Mouse (Mus musculus): ENCODE results near the gene Cyp1a2.
"Not testable (repeated sequence)": the region's sequence is repeated elsewhere in the genome, so short reads cannot be mapped to it uniquely, and the experiment has no call there.

Gene Cyp1a2

DNA sequence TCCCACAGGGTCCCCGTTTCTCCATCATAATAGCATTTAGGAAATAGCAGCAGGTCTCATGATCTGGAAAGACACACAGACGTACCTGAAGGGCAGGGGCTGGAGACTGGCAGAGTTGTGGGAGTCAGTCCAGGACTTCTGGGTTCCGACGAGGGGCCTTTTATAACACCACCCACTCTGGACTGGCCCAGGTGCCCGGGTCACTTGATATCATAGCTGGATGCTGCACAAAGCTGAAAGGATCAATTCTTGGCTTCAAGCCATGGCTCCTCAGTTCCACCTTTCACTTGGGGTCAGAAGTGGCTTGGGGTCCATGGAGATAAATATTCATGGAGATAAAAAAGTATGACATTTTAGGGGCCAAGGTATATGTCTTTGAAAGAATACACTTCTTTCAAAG is at the start of gene Cyp1a2:
TSS of gene Cyp1a2 (minus strand) at position 184 of the 400 bp plus-strand sequence.
- no peak for DNase-seq (ENCODE audit: low read depth, low spot score)

- no peak for DNase-seq (ENCODE audit: low read depth, low spot score)
These were observed 44.8 kb upstream of the Cyp1a2 start for GRCm38 (mm10) chr9:57728312-57728711.

DNA sequence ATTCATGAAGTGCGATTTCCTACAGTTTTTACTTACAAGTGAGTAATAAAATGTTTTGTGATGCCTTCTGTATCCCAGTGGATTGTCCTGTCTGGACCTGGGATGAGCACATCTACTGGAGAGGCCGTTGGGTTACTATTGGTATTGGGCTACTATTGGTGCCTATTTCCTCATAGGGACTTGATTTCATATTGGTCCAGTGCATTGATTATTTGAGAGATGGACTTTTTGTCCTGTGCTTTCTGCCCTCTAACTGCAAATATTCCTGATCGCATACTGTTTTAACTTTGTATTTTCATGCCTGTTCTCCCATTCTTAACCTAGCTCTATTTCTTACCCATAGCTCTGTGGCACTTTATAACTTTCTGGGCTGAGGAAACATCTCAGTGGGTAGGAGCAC is 41.2 kb upstream of the Cyp1a2 start:
- DNase-seq (ENCODE audit: low read depth, low spot score): no peak

- no peak for DNase-seq (ENCODE audit: low read depth, low spot score)
These were observed 40.3 kb upstream of the Cyp1a2 start for GRCm38 (mm10) chr9:57723796-57724195.

DNA sequence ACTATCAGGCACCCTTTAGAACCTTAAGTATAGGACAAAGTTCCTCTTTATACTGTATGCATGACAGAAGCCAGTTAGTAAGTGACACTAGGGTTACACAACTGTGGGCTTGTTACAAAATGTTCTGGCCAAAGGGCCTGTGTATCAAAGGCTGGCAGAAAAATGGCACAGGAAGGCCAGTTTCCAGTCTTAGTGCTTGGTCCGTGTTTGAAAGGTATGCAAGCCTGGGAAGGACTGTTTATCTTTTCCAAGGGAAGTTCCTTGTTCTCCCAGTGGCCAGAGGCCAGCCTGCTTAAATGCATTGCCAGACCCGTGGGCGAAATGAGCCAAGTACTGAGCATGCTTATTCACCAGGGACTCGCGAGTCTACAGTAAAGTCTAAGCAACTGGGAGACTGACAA is 39.8 kb upstream of the Cyp1a2 start:
- DNase-seq (ENCODE audit: low read depth, low spot score): no peak

- no peak for DNase-seq (ENCODE audit: low read depth, low spot score)
These were observed 38.9 kb upstream of the Cyp1a2 start for GRCm38 (mm10) chr9:57722371-57722770.

GRCm38 (mm10) chr9:57720736-57721135 is 37.2 kb upstream of the Cyp1a2 start:
- no peak for DNase-seq (ENCODE audit: low read depth, low spot score)

GRCm38 (mm10) chr9:57718408-57718807 is 34.9 kb upstream of the Cyp1a2 start:
- no peak for DNase-seq (ENCODE audit: low read depth, low spot score)

DNA sequence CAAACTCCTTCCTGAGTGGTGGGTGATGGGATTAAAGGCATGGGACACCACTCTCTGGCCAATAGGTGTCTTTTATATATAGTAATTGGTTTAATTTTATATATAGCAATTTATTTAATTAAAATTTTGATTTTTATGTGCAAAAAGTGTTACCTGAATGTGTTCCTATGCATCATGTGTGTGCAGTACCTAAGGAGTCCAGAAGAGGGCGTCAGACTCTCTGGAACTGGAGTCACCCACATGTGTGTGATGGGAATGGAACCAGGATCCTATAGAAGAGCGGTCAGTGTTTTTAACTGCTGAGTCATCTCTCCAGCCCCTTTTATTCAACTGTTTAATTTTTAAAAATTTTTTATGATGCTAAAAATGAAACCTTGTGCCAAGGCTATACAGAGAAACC is 28.7 kb upstream of the Cyp1a2 start:
- DNase-seq (ENCODE audit: low read depth, low spot score): no peak

DNA sequence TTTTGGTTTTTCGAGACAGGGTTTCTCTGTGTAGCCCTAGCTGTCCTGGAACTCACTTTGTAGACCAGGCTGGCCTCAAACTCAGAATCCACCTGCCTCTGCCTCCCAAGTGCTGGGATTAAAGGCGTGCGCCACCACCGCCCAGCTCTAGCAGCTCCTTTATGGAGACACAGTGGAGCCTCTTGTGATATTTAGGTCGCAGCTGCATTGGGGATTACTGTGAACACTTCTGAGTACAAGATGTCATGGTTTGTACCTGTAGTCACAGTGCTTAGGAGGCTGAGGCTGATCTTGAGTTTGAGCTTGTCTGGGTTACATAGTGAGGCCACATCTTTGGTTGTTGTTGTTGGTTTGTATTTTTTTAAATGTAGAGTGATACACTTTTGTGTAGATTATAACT is 26.7 kb upstream of the Cyp1a2 start:
- not testable (repeated sequence) for DNase-seq (ENCODE audit: low read depth, low spot score)

- DNase-seq (ENCODE audit: low read depth, low spot score): no peak
These were observed 25.3 kb upstream of the Cyp1a2 start for GRCm38 (mm10) chr9:57708720-57709274.

GRCm38 (mm10) chr9:57708068-57708719 is 24.7 kb upstream of the Cyp1a2 start, which contains the start of gene Edc3:
Gene Edc3, plus strand, starts transcription at chr9:57708540.
- DNase-seq (ENCODE audit: low read depth, low spot score): peak; percentile 55

DNA sequence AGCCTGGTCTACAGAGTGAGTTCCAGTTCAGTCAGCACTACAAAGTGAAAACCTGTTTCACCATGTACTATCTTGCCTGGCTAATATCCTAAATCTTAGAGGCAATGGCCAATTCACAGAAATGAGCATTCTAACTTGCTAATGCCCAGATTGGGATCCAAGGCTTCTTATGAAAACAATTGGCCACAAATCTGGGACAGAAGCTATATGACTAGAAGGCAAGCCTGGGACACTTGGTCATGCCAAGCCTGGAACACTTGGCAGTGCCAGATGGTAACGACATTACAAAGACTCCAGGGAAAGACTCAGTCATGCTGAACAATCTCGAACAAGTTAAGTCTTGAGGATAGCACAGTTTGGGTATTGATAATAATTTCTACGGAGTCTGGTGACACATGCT is 23.0 kb upstream of the Cyp1a2 start:
- DNase-seq (ENCODE audit: low read depth, low spot score): no peak

DNA sequence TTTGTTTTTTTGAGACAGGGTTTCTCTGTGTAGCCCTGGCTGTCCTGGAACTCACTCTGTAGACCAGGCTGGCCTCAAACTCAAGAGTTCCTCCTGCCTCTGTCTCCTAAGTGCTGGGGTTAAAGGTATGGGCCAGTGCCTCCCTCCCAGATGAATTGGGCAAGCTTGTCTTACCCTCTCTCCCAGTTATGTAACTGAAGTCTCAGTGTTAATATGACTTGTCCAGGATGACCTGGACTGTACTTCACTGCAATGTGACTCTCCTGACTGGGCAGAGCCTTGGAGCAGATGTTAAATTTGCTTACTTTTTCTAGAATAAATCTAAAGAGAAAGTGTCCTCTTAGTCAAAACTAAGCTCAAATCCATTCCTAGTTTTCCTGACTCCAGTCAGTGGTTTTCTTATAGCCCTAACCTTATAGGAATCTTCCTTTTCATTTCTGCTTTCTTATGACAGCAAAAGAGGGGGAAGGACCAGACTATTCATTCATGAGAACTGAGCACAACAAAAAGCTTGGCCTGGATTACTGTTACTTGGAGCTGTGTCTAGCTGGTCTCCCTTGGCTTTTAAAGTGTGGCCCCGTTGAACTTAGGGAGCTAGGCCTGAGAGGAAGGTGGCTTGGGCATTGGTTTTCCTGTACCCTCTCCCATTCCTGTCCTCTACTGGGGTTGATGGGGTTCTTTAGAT is 15.1 kb upstream of the Cyp1a2 start:
- no peak for DNase-seq (ENCODE audit: low read depth, low spot score)

DNA sequence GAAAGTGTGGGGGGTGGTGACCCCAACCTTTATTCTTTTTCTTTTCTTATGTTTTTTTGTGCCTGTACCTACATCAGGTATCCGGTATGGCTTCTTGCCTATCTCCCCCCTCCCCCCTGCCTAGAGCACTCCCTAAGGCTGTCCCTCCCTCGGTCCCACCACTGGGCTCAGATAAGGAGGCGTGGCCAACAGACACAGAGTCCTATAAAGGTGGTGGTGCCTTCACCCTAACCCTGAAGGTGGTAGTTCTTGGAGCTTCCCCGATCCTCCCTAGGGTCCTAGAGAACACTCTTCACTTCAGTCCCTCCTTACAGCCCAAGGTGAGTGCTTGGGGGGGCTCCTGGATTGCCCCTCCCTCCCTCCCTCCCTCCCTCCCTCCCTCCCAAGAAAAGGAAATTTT is 13.9 kb upstream of the Cyp1a2 start:
- DNase-seq (ENCODE audit: low read depth, low spot score): no peak

GRCm38 (mm10) chr9:57696380-57697285 is 13.1 kb upstream of the Cyp1a2 start:
- peak; percentile 24 for DNase-seq (ENCODE audit: low read depth, low spot score)

DNA sequence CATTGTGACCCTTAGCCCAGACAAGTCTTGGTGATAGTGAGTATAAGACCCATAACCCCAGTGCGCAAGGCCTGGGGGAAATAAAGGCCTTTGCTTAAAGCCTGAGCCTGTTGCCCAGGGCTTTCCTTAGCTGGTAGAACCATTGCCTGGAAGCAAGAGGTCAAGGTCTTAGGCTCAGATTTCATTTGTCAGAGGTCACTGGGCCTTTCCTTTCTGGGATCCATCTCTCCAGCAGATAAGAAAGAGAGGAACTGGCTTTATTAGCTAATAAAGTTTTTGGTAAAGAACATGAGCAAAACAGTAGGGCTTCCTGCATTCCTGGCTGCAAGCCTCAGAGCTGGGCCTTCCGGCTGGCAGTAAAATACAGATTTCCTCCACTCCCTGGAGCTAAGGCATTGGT is 10.6 kb upstream of the Cyp1a2 start:
- no peak for DNase-seq (ENCODE audit: low read depth, low spot score)

- DNase-seq (ENCODE audit: low read depth, low spot score): no peak
These were observed 5.1 kb upstream of the Cyp1a2 start for GRCm38 (mm10) chr9:57688606-57689005.

- peak; percentile 24 for DNase-seq (ENCODE audit: low read depth, low spot score)
These were observed 4.7 kb upstream of the Cyp1a2 start for GRCm38 (mm10) chr9:57688158-57688557.

GRCm38 (mm10) chr9:57687751-57688150 is 4.2 kb upstream of the Cyp1a2 start, which contains the start of gene Cyp1a1:
Gene Cyp1a1, plus strand, starts transcription at chr9:57687928.
- DNase-seq (ENCODE audit: low read depth, low spot score): no peak

GRCm38 (mm10) chr9:57686011-57686410 is 2.5 kb upstream of the Cyp1a2 start:
- DNase-seq (ENCODE audit: low read depth, low spot score): no peak

DNA sequence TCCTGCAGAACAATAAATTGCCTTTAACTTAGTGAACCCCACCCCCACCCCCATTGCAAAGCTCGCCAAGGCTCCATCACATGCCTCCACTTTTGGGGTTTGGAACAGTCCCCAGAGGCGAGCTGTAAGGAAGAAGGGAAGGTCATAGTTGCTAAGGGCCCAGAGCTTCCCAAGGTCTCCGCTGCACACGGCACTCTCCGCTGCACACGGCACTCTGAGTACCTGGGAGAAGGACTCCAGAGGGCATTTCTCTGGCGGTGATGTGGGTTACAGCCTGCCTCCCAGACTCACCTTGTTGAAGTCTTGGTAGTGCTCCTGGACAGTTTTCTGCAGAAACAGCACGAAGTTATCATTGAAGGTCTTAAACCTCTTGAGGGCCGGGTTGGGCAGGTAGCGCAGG is 2.1 kb downstream of the Cyp1a2 start:
- DNase-seq (ENCODE audit: low read depth, low spot score): no peak
